21 mouse cellular contexts compared by ENCODE assay signal in the genomic region with DNA sequence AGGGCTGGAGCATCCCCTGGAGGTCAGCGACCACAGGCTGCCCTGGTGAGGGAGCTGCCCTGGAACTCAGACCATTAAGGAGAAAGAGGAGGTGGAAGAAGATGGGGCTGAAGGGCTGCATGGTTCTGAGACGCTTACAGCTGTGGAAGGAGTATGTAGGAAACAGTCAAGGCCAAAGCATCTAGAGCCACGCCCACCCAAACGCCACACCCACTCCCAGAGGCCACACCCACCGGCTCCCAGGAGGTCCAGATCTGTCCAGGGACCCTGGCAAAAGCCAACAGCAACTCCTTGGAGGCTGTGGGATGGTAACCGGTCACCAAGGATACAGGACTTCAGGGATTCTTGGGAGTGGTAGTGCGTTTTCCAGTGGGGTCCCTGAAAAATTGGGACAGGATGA. TPM values are rescaled to one million over a fixed set of nuclear protein-coding genes. Genes with fewer than 3 reads are reported as not detected.
A peak's percentile ranks its signal among the peaks of the same experiment; 100 is the strongest.
DNase-seq lines count a peak whose midpoint lies in the region; ATAC-seq lines count a peak whose summit lies in the region.
"Had no signal": no experiment of that assay in that cellular context is flagged by ENCODE, and none has a peak within 500 bp of the region (broad histone marks: within the 10 kb centered on the region; RNA-seq: fewer than 3 reads in every experiment).

No protein-coding gene starts in this region.

- no peak for ATAC-seq in liver, embryonic 12.5 days
- ATAC-seq: activated CD4-positive, CD25-positive, alpha-beta regulatory T cell, adult 4 months; forebrain, embryonic 15.5 days; inflammation-experienced regulatory T-cells, adult 6 months had no signal

- H3K9ac ChIP-seq in liver, embryonic 12.5 days: no peak overlapping the region
- H3K9ac ChIP-seq: forebrain, embryonic 15.5 days; heart, embryonic 13.5 days; hindbrain, embryonic 15.5 days had no signal

- no peaks in the 10 kb centered on the region for H3K9me3 ChIP-seq in liver, embryonic 12.5 days (replicated peaks)
- H3K9me3 ChIP-seq: forebrain, embryonic 15.5 days; heart, embryonic 13.5 days; hindbrain, embryonic 15.5 days had no signal

- no peak overlapping the region for H3K4me2 ChIP-seq in liver, embryonic 12.5 days
- H3K4me2 ChIP-seq: forebrain, embryonic 15.5 days; heart, embryonic 13.5 days; hindbrain, embryonic 15.5 days had no signal

- H3K27me3 ChIP-seq in liver, embryonic 12.5 days (replicated peaks): peaks cover 98% of the 10 kb centered on the region

- WGBS in liver, embryonic 12.5 days (ENCODE audit: insufficient replicate concordance): 22% methylated on average over 7 of the region's 7 CpGs

- H3K4me3 ChIP-seq in liver, embryonic 12.5 days: no peak overlapping the region
- H3K4me3 ChIP-seq: forebrain, embryonic 15.5 days; heart, embryonic 13.5 days; hindbrain, embryonic 15.5 days had no signal

- H3K27ac ChIP-seq in liver, embryonic 12.5 days: no peak overlapping the region
- H3K27ac ChIP-seq: forebrain, embryonic 15.5 days; heart, embryonic 13.5 days; hindbrain, embryonic 15.5 days had no signal

- peak; percentile 42 for DNase-seq in cerebellum, adult 11 months
- no peak for DNase-seq in cerebellum, postnatal 14 days
- peak; percentile 38 for DNase-seq in liver
- DNase-seq in B cell, adult 2 months: peak; percentile 56 to 61
- no peak for DNase-seq in lung, postnatal 14 days
- no peak for DNase-seq in layer of hippocampus, adult 9-11 months
- DNase-seq: adrenal gland, postnatal 14 days; cerebellum, adult 2 months; gastrocnemius, postnatal 36 days; heart, adult 11 months; heart, postnatal 36 days had no signal

- H3K4me1 ChIP-seq in liver, embryonic 12.5 days: peaks cover 23% of the 10 kb centered on the region

- no peaks in the 10 kb centered on the region for H3K36me3 ChIP-seq in liver, embryonic 12.5 days
- H3K36me3 ChIP-seq: forebrain, embryonic 15.5 days; heart, embryonic 13.5 days; hindbrain, embryonic 15.5 days had no signal

RNA-seq across cellular contexts. Expression of gene Gfy, which starts 0.8 kb away (rescaled TPM):
- not detected in 2 replicates for polyA plus RNA-seq in liver, embryonic 12.5 days (2016; fragmentation: Nextera tagmentation; extraction: Ambion mirVana)
- polyA plus RNA-seq: activated CD4-positive, CD25-positive, alpha-beta regulatory T cell, adult 4 months; forebrain, embryonic 15.5 days; heart, embryonic 13.5 days; heart, postnatal 0 days; hindbrain, embryonic 11.5 days; hindbrain, embryonic 15.5 days; inflammation-experienced regulatory T-cells, adult 6 months had no signal

RNA-seq across cellular contexts. Expression of gene Pth2, which starts 2.2 kb away (rescaled TPM):
- not detected in 2 replicates for polyA plus RNA-seq in liver, embryonic 12.5 days (2016; fragmentation: Nextera tagmentation; extraction: Ambion mirVana)
- polyA plus RNA-seq: activated CD4-positive, CD25-positive, alpha-beta regulatory T cell, adult 4 months; cerebellum, adult 2 months; embryonic facial prominence, embryonic 11.5 days; forebrain, embryonic 11.5 days; forebrain, embryonic 15.5 days; heart, embryonic 13.5 days; heart, postnatal 0 days; hindbrain, embryonic 11.5 days; inflammation-experienced regulatory T-cells, adult 6 months had no signal

RNA-seq across cellular contexts. Expression of gene Slc17a7, which starts 14.8 kb away (rescaled TPM):
- not detected in 2 replicates for polyA plus RNA-seq in liver, embryonic 12.5 days (2016; fragmentation: Nextera tagmentation; extraction: Ambion mirVana)
- polyA plus RNA-seq: activated CD4-positive, CD25-positive, alpha-beta regulatory T cell, adult 4 months had no signal

RNA-seq across cellular contexts. Expression of gene Aldh16a1, which starts 24.2 kb away (rescaled TPM):
- polyA plus RNA-seq in liver, embryonic 12.5 days (2016; fragmentation: Nextera tagmentation; extraction: Ambion mirVana): 35.9 and 41.2 TPM in 2 replicates

RNA-seq across cellular contexts. Expression of gene Pih1d1, which starts 24.4 kb away (rescaled TPM):
- 60.5 and 61.7 TPM in 2 replicates for polyA plus RNA-seq in liver, embryonic 12.5 days (2016; fragmentation: Nextera tagmentation; extraction: Ambion mirVana)

Comparison
In these comparisons a context has a peak if more than half of its experiments do, and no peak if none do; other contexts are left out.
1. DNase-seq: peak in cerebellum, adult 11 months (single experiment), liver (single experiment) and B cell, adult 2 months (2 of 2); none in cerebellum, postnatal 14 days (0 of 2), lung, postnatal 14 days (single experiment) and layer of hippocampus, adult 9-11 months (single experiment).